Mouse (Mus musculus): Measurements from ENCODE around the gene Rnf20.
"Not testable (repeated sequence)": the region's sequence is repeated elsewhere in the genome, so short reads cannot be mapped to it uniquely, and the experiment has no call there.

DNA sequence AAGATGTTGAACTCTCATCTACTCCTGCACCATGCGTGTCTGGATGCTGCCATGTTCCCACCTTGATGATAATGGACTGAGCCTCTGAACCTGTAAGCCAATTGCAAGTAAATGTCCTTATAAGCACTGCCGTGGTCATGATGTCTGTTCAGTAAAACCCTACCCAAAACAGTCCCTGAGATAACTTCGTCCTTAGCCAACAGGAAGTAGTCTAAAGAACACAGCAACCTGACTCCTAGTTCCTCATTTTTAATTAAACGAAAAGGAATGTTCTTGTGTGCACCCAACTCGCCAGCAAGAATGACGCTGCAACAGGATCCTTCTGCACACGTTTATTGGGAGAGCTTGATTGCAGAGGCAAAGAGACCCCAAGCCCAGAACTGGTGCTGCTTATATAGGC, 11.9 kb upstream of the Rnf20 start:
- not testable (repeated sequence) for TF ChIP-seq GATA1 (IDR thresholded peaks at IDR 0.05; ENCODE audit: borderline replicate concordance, low read length); FLI1 (IDR thresholded peaks at IDR 0.05; ENCODE audit: low read length)

Data from megakaryocyte, embryonic 14.5 days (primary cell).